Mouse (Mus musculus): ENCODE data around the gene Glg1. TPM values are rescaled to one million over a fixed set of nuclear protein-coding genes. Genes with fewer than 3 reads are reported as not detected.
"Not testable (repeated sequence)": the region's sequence is repeated elsewhere in the genome, so short reads cannot be mapped to it uniquely, and the experiment has no call there.

Glg1 gene
- 18.0 and 27.3 TPM in 2 replicates for polyA plus RNA-seq (2012; ENCODE audit: insufficient read depth, low replicate concordance)

GRCm38 (mm10) chr8:111258631-111259407 lies at the start of gene Glg1:
TSS of gene Glg1 (minus strand) at chr8:111259216.
- Histone ChIP-seq H3K9me3 (0 out of 2 replicates have a peak, but pooled peaks cover 3% of the 10 kb centered on the region), H3K27me3 (replicated peaks) (peaks cover 9% of the 10 kb centered on the region), H3K4me1 (peaks cover 34% of the 10 kb centered on the region), H3K4me3 (replicated peaks) (peak within 1 kb of the TSS; percentile 94), H3K36me3 (replicated peaks; ENCODE audit: low read length) (peaks cover 16% of the 10 kb centered on the region)
- TF ChIP-seq GATA1 (IDR thresholded peaks at IDR 0.05; ENCODE audit: borderline replicate concordance, low read length): no peak

DNA sequence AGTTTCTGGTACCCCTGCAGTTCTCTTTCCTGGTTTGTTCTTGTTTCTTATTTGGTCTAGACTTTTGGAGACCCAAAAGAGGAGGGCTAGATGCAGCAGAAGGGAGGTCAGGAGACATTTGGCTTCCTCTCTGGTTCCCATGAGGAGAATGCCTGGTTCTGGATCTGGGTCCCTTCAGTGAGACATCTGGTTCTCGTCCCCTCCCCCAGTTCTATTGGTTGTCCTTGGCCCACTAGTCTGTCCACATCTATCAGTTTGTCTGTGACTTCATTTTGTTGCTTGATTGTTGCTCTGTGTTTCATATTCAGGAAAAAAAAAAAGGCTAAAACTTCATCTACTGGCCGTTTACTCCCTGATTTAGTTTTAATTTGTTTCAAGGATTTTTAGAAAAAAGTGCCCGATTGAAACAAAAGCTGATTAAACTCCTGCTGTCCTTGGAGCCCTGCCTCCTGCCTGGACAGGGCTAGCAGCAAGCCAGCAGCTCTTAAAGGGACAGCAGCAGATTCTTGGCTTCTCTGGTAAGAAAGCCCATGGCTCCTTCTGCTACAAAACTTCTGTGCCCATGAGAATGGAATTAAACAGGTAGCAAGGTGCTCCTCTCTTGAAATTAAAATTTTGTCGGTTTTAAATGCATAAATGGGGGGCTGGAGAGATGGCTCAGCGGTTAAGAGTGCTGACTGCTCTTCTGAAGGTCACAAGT lies 46.2 kb upstream of the Glg1 start:
- no peaks in the 10 kb centered on the region for H3K36me3 ChIP-seq (replicated peaks; ENCODE audit: low read length)
- H3K4me1 ChIP-seq: no peaks in the 10 kb centered on the region
- no peak overlapping the region for H3K4me3 ChIP-seq (replicated peaks)
- TF ChIP-seq FLI1 (IDR thresholded peaks at IDR 0.05; ENCODE audit: low read length) (no peak), GATA1 (IDR thresholded peaks at IDR 0.05; ENCODE audit: borderline replicate concordance, low read length) (no peak)
- no peaks in the 10 kb centered on the region for H3K27me3 ChIP-seq (replicated peaks)
- H3K9me3 ChIP-seq: no peaks in the 10 kb centered on the region

DNA sequence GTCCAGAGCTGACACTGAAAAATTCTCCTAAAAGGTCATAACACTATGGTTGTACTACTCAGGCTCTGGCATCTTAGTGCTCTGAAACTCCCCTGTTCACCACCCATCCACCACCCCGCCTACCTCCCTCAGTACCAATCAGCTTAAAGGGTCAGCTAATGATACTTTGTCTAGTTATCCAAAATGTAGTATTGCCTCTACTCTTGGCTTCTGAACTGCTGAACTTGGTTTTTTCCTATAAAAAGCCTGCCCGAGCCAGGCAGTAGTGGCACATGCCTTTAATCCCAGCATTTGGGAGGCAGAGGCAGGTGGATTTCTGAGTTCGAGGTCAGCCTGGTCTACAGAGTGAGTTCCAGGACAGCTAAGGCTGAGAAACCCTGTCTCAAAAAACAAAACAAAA lies 45.3 kb upstream of the Glg1 start:
- Histone ChIP-seq H3K4me3 (replicated peaks) (no peak overlapping the region), H3K4me1 (no peaks in the 10 kb centered on the region), H3K36me3 (replicated peaks; ENCODE audit: low read length) (no peaks in the 10 kb centered on the region), H3K27me3 (replicated peaks) (no peaks in the 10 kb centered on the region), H3K9me3 (no peaks in the 10 kb centered on the region)
- no peak for TF ChIP-seq GATA1 (IDR thresholded peaks at IDR 0.05; ENCODE audit: borderline replicate concordance, low read length)
- no peak for TF ChIP-seq FLI1 (IDR thresholded peaks at IDR 0.05; ENCODE audit: low read length)

GRCm38 (mm10) chr8:111303076-111303803 lies 44.2 kb upstream of the Glg1 start:
- H3K4me3 ChIP-seq (replicated peaks); H3K4me1 ChIP-seq; H3K36me3 ChIP-seq (replicated peaks; ENCODE audit: low read length); H3K27me3 ChIP-seq (replicated peaks); H3K9me3 ChIP-seq: not testable (repeated sequence)

- TF ChIP-seq GATA1 (IDR thresholded peaks at IDR 0.05; ENCODE audit: borderline replicate concordance, low read length) (no peak), FLI1 (IDR thresholded peaks at IDR 0.05; ENCODE audit: low read length) (no peak)
- Histone ChIP-seq H3K4me1 (peaks cover 15% of the 10 kb centered on the region), H3K36me3 (replicated peaks; ENCODE audit: low read length) (peaks cover 11% of the 10 kb centered on the region)
Measured at GRCm38 (mm10) chr8:111300597-111301546, 41.9 kb upstream of the Glg1 start.

DNA sequence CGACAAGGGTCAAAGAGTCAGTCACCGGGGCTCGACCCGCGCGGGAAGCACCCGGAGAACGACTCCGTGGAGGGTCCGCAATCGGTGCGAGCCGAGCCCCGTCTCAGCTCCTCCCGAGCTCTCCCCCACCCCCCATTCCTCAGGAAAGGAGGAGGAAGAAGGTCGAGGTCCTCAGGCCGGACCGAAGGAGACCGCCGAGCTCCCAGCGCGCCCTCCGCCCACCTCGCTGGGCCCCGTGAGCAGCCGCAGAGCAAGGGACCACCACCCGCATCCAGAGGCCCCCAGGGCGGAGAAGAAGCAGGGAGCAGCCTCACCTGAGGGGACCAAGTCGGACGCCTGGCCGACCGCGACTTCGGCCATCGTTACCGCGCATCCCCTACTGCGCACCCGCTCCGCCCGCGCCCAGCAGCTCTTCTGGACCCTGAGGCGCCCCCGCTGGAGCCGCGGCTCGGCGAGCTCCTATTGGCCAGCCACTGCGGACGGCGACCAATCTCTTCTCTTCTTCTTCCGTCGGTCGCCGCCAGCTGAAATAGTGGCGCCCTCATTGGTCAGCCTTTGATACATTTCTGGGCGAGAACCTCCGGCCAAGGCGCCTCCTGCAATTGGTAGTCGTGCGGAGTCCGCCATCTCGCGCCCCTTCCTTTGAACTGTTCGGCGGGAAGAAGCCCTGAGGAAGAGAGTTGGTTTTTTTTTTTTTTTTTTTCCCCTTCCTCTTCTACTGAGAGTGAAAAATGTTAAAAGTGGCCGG lies 41.0 kb upstream of the Glg1 start, which contains the start of gene Rfwd3:
Gene Rfwd3, minus strand, starts transcription at position 402 of the 748 bp plus-strand sequence.
- no peaks in the 10 kb centered on the region for H3K27me3 ChIP-seq (replicated peaks)
- peaks cover 17% of the 10 kb centered on the region for H3K4me1 ChIP-seq
- peak within 1 kb of the TSS; percentile 96 for H3K4me3 ChIP-seq (replicated peaks)
- no peaks in the 10 kb centered on the region for H3K9me3 ChIP-seq
- peaks cover 18% of the 10 kb centered on the region for H3K36me3 ChIP-seq (replicated peaks; ENCODE audit: low read length)
- TF ChIP-seq GATA1 (IDR thresholded peaks at IDR 0.05; ENCODE audit: borderline replicate concordance, low read length): no peak
- no peak for TF ChIP-seq FLI1 (IDR thresholded peaks at IDR 0.05; ENCODE audit: low read length)

More at GRCm38 (mm10) chr8:111300597-111301546, 41.9 kb upstream of the Glg1 start:
- Histone ChIP-seq H3K9me3 (no peaks in the 10 kb centered on the region), H3K27me3 (replicated peaks) (no peaks in the 10 kb centered on the region), H3K4me3 (replicated peaks) (peak overlapping the region; percentile 96)

- H3K9me3 ChIP-seq: no peaks in the 10 kb centered on the region
- H3K36me3 ChIP-seq (replicated peaks; ENCODE audit: low read length): peaks cover 23% of the 10 kb centered on the region
- no peaks in the 10 kb centered on the region for H3K27me3 ChIP-seq (replicated peaks)
- peaks cover 18% of the 10 kb centered on the region for H3K4me1 ChIP-seq
- TF ChIP-seq GATA1 (IDR thresholded peaks at IDR 0.05; ENCODE audit: borderline replicate concordance, low read length): no peak
- no peak for TF ChIP-seq FLI1 (IDR thresholded peaks at IDR 0.05; ENCODE audit: low read length)
- H3K4me3 ChIP-seq (replicated peaks): peak overlapping the region; percentile 96
Measured at GRCm38 (mm10) chr8:111299363-111299820, 40.4 kb upstream of the Glg1 start.

DNA sequence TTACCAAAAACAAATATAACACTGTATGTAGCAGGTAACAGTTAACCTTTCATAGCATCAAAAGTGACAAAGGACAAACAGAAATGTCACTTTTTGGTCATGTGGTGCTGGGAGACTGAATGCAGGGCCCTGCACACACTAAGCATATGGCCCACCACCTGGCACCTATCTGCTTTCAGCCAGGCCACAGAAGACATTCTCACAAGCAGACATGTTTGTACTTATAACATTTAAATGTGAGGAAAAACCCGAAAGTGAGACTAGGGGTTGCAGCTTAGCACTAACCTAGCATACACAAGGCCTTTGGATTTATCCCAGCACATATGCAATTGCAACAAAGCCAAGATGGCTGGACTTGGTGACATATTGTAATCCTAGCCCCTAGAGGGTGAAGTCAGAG lies 39.0 kb upstream of the Glg1 start:
- peak overlapping the region; percentile 23 for H3K4me3 ChIP-seq (replicated peaks)
- H3K36me3 ChIP-seq (replicated peaks; ENCODE audit: low read length): peaks cover 37% of the 10 kb centered on the region
- peaks cover 18% of the 10 kb centered on the region for H3K4me1 ChIP-seq
- H3K9me3 ChIP-seq: no peaks in the 10 kb centered on the region
- TF ChIP-seq GATA1 (IDR thresholded peaks at IDR 0.05; ENCODE audit: borderline replicate concordance, low read length) (no peak), FLI1 (IDR thresholded peaks at IDR 0.05; ENCODE audit: low read length) (no peak)
- no peaks in the 10 kb centered on the region for H3K27me3 ChIP-seq (replicated peaks)

All from megakaryocyte, embryonic 14.5 days (primary cell).